Mouse (Mus musculus): ENCODE measurements around the gene Btg2.

Btg2 gene

DNA sequence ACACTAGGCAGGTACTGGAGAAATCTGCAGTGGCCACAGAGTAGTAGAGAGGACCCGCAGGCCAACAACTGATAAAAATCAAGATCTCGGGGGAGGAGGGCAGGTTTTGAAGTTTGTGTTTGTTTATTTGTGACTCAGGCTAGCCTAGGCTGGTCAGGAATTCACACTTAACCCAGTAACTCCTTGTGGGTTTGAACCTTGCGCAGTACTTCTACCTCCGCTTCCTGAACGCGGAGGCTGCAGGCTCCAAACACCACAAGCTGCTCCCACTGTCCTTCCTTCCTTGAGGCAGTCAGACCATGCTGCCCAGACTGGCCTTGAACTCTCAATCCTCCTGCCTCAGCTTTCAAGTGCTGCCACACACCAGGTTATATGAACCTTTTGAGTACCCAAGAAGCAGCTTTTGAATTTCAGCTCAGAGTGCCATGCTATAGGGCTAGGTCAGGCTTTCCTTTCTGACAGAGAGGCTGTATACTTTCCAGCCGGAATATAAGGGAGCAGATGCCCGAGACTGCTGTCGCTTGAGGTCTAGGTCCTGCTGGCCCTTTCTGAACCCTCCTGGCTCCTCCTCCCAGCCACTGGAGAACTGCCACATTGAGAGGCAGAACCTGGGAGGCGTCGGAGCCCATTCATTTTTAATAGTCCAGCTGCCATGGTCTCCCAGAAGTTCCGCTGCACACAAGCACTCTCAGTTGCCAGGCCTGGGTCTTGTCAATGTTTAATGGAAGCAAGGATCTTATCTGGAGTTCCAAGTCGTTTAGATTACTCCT lies 19.2 kb upstream of the Btg2 start:
- DNase-seq (ENCODE audit: low spot score in 2 of 2): peak; percentile 71 to 84

DNA sequence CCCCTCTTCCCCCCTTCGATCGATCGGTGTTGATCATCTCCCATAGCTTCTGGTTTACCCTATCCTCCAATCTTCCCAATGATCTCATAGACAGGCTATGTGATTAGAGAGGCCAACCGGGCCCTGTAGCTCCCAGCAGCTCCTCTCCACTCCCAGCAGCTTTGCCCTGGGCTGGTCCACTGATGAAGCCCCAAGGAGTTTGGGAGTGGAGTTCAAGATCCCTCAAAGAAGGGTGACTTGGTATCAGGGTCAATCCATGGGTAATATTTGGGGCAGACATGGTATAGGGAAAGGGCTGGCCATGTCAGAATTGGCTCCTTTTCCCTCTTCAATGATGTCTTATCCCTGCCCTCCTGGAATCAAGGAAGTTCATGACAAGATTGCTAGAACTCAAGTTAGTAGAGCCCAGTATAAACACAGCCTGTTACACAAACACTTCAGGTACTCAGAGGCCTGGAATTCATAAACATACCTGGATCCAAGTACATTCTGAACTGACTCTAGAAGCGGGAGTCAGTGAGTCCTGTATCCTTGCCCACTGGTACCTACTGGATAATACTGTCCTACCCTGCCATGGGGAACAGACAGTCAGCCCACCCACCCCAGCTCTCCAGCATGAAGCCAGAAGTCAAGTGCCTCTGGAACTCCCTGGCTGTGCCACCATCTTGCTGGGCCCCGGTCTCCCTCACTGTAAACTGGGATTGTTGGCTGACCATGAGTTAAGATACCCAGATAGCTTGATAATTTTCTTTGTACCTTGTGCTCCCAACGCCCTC lies 18.3 kb upstream of the Btg2 start:
- DNase-seq (ENCODE audit: low spot score in 2 of 2): no peak

GRCm38 (mm10) chr1:134096264-134096934 lies 17.5 kb upstream of the Btg2 start:
- DNase-seq (ENCODE audit: low spot score in 2 of 2): no peak

- DNase-seq (ENCODE audit: low spot score in 2 of 2): no peak
These were observed 16.8 kb upstream of the Btg2 start for GRCm38 (mm10) chr1:134095721-134096120.

- DNase-seq (ENCODE audit: low spot score in 2 of 2): no peak
These were observed 16.2 kb upstream of the Btg2 start for GRCm38 (mm10) chr1:134095033-134095612.

- DNase-seq (ENCODE audit: low spot score in 2 of 2): peak; percentile 53 to 76
These were observed 15.0 kb upstream of the Btg2 start for GRCm38 (mm10) chr1:134093771-134094526.

GRCm38 (mm10) chr1:134092852-134093770 lies 14.2 kb upstream of the Btg2 start:
- peak; percentile 95 to 97 for DNase-seq (ENCODE audit: low spot score in 2 of 2)

- peak in 1 of 2 experiments; percentile 51 for DNase-seq (ENCODE audit: low spot score in 2 of 2)
These were observed 13.4 kb upstream of the Btg2 start for GRCm38 (mm10) chr1:134092368-134092767.

DNA sequence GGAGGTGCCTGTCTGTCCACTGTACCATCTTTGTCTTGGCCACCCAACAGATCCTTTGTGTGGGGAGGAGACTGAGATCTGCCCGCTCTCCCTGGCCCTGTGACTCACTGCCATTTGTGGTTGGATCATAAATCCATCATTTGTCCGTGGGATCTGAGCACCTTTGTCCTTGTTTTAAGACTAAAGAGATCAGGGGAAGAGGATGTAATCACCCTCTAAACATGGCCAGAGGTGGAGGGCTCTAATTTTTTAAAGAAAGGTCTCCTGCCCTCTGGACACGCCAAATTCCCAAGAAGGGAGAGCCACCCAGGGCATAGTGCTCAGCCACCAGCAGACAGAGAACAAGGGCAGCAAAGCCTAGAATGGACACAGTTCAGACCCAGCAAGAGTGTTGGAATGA lies 12.9 kb upstream of the Btg2 start:
- no peak for DNase-seq (ENCODE audit: low spot score in 2 of 2)

DNA sequence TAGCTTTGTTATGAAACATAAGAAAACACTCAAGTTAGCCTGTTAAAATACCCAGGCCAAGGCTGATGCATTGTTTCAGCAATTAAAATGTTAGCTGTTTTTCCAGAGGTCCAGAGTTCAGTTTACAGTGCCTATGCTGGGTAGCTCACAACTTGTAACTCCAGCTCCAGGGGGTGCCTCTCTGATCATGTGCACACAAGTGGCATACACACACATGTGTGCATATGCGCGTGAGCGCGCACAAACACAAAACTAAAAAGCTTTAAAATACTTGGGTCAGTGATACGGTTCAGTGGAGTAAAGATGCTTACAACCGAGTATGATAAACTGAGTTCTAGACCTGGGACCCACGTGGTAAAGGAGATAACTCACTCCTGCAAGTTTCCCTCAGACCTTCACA lies 10.2 kb upstream of the Btg2 start:
- DNase-seq (ENCODE audit: low spot score in 2 of 2): no peak

GRCm38 (mm10) chr1:134086811-134087398 lies 8.0 kb upstream of the Btg2 start:
- DNase-seq (ENCODE audit: low spot score in 2 of 2): no peak

- no peak for DNase-seq (ENCODE audit: low spot score in 2 of 2)
These were observed 7.1 kb upstream of the Btg2 start for GRCm38 (mm10) chr1:134086017-134086416.

GRCm38 (mm10) chr1:134084128-134084527 lies 5.2 kb upstream of the Btg2 start:
- DNase-seq (ENCODE audit: low spot score in 2 of 2): no peak

DNA sequence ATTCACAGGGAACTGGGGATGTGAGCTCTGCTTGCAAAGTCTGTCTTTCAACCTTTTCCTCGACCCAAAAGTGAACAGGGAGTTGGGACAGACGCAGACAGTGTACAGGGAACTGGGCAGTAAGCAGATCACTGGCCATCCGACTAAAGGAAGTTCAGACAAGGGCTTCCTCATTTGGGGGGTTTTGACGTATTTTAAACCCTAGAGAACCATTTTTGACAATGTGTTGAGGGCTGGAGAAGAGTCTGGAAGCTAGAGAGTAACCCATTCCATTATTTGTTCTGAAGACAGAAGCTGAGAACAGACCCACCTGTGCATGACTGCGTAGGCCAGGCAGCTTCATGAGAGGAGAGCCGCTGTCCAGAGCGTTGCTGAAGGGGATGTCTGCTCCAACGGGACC lies 4.8 kb upstream of the Btg2 start:
- peak in 1 of 2 experiments; percentile 22 for DNase-seq (ENCODE audit: low spot score in 2 of 2)

DNA sequence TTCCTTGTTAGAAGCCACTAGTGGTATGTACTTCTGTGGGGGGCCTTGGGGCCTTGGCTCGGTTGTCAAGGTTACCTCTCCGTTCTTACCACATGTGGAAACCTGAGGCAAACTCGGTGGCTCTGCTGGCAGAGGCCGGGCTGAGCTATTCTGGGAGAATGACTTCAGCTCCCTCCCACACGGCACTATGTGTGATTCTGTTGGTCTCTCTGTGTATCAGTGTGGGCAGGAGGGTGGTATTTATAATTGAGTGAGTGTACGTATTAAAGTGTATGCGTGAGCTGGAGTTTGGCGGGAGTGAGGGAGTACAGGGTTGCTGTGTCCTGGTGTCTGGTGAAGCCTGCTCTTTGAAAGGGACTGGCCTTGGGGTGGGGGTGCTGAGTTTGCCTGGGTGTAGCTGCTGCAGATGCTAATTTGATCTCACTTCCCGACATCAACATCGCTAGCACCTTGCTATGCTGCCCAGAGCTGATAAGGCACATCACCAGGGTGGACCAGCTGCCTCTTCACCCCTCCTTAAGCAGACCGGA lies 4.1 kb upstream of the Btg2 start:
- peak; percentile 71 to 80 for DNase-seq (ENCODE audit: low spot score in 2 of 2)

DNA sequence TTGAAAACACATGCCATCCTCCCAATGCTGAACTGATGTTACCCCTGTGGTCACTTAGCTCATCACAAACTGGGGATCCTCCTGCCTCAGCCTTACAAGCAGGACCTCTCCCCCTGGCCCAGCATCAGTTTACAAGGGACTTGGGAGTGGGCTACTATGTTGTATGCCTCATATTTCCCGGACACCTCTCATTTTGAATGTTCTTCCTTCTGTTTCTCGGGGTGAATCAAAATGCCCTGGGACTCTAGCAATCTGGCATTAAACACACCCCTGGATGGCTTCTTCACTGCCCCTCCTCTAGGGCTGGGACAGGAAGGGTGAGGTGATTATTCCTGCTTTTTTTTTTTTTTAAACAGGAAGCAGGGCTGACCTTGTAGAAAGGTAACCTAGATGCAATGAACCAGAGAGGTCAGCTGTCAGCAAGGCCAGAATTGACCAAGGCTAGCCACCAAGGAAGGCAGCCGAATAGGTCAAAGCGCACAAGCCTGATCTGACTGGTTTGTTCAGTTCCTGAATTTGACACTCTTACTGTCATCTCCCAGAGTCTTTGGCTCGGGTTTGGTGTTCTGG lies 2.0 kb upstream of the Btg2 start:
- peak in 1 of 2 experiments; percentile 62 for DNase-seq (ENCODE audit: low spot score in 2 of 2)

GRCm38 (mm10) chr1:134080406-134080805 lies 1.5 kb upstream of the Btg2 start:
- no peak for DNase-seq (ENCODE audit: low spot score in 2 of 2)

- peak; percentile 83 to 87 for DNase-seq (ENCODE audit: low spot score in 2 of 2)
These were observed 700 bp upstream of the Btg2 start for GRCm38 (mm10) chr1:134079477-134080163.

All from heart, adult 9 months (tissue).